Mouse (Mus musculus) stomach, postnatal 0 days (tissue): ENCODE results near the gene Rassf8.

Experiments
- CTCF ChIP-seq: IDR thresholded peaks from 2 replicates; pipeline ENCODE4 v1.5.1; 2016; ENCODE audit warnings: antibody characterized with exemption, low read depth, mild to moderate bottlenecking, moderate library complexity
- EP300 ChIP-seq: optimal IDR thresholded peaks from 2 replicates; pipeline ENCODE3; 2016; ENCODE audit warnings: antibody characterized with exemption

GRCm38 (mm10) chr6:145793109-145793593 lies 46.6 kb downstream of the Rassf8 start:
- TF ChIP-seq CTCF: peak; percentile 85
- no peak for TF ChIP-seq EP300
